Mouse (Mus musculus) liver, adult 2 months (tissue): ENCODE results near the gene Kalrn.

Experiments used
- CTCF ChIP-seq: fragments of 200-500 bp; IDR thresholded peaks from 2 replicates; pipeline ENCODE4 v1.5.1; 2011; ENCODE audit warnings: low read depth, low read length, control low read depth
- POLR2A ChIP-seq: fragments of 200-500 bp; IDR thresholded peaks from 2 replicates; pipeline ENCODE4 v1.6.1; 2011; ENCODE audit warnings: low read length, control low read depth; ENCODE audit not compliant: insufficient read depth; ENCODE audit errors: extremely low read depth

DNA sequence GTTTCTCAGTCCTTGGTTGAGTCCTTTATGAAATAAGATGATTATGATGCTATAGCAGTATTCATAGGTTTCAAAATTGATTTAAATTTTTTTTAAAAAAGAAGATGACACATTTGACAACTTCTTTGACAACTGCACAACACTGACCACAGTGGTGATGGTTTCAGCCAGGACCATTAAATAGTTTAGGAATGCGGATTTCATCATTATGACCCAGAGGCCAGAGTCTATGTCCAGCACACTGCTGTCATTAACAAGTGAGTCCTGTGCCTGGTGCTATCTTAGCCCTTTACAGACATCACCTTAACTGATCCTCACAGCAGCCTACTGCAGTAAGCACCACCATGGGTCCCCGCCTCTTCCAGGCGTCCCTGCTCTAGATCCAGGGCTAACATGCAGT, 484.3 kb downstream of the Kalrn start:
- TF ChIP-seq CTCF, result no peak
- no peak for TF ChIP-seq POLR2A
